Mouse (Mus musculus) mammary gland, adult 2 months (tissue): Measurements from ENCODE around the gene Trim67. TPM values are rescaled to one million over a fixed set of nuclear protein-coding genes. Genes with fewer than 3 reads are reported as not detected.

ENCODE experiments used
- polyA plus RNA-seq: library from polyadenylated mRNA; depleted of rRNA; stranded (reverse); fragments of >200 nt; gene quantifications from 2 replicates; pipeline ENCODE4 v1.2.3, GENCODE M21; 2012; ENCODE audit warnings: low replicate concordance; rRNA removed

Trim67 gene
- polyA plus RNA-seq, result 0.87 and 1.7 TPM in 2 replicates

DNA sequence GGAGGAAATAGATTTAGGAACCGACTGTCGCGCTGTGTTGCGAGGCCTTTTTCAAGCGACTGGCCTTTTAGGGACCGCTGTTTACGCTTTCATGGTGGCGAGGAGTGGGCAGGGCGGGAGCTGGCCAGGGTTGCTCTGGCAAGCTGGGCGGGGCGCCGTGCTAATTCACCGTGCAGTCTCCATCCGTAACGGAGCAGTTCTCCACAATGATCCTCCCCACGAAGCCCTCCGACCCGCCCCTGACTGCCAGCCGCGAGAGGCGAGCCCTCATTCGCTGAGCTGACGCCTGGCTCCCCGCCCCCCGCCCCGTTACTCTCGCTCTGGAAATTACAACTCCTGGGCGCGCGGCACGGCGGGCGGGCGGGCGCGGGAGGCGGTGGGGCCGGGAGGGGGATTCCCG, at the start of gene Trim67:
Trim67 (plus strand) TSS at position 385 of the 400 bp plus-strand sequence.

GRCm38 (mm10) chr8:124751709-124752173, 41.2 kb upstream of the Trim67 start, which contains the start of gene Fam89a:
TSS of gene Fam89a (minus strand) at chr8:124751832.

GRCm38 (mm10) chr8:124862321-124863162, 69.7 kb downstream of the Trim67 start, which contains the start of the genes Gnpat and 2810004N23Rik:
TSS of gene Gnpat (plus strand) at chr8:124863033.
TSS of gene 2810004N23Rik (minus strand) at chr8:124863120.

Other genes starting within 250 kb of the Trim67 start
- gene Agt, start 223.4 kb upstream of the Trim67 start, polyA plus RNA-seq, result 21.7 and 34.7 TPM in 2 replicates
- gene Capn9, start 217.0 kb upstream of the Trim67 start, polyA plus RNA-seq, result 0.09 TPM in 1 of 2 replicates, not detected in the other
- gene 2310022B05Rik, start 129.7 kb upstream of the Trim67 start, polyA plus RNA-seq, result 25.2 and 29.8 TPM in 2 replicates
- 18.2 and 20.8 TPM in 2 replicates for gene Ttc13, start 71.1 kb upstream of the Trim67 start, polyA plus RNA-seq
- 22.9 and 23.0 TPM in 2 replicates for gene Arv1, start 71.0 kb upstream of the Trim67 start, polyA plus RNA-seq
- 2.8 and 3.8 TPM in 2 replicates for gene Fam89a, start 41.3 kb upstream of the Trim67 start, polyA plus RNA-seq
- 82.5 and 128 TPM in 2 replicates for gene Gnpat, start 69.9 kb downstream of the Trim67 start, polyA plus RNA-seq
- gene 2810004N23Rik, start 70.0 kb downstream of the Trim67 start, polyA plus RNA-seq, result 10.1 and 14.5 TPM in 2 replicates
- gene Exoc8, start 104.6 kb downstream of the Trim67 start, polyA plus RNA-seq, result 8.9 and 14.5 TPM in 2 replicates
- gene Sprtn, start 104.8 kb downstream of the Trim67 start, polyA plus RNA-seq, result 13.3 and 14.3 TPM in 2 replicates
- gene Egln1, start 156.2 kb downstream of the Trim67 start, polyA plus RNA-seq, result 37.0 and 38.7 TPM in 2 replicates
- 27.5 and 46.3 TPM in 2 replicates for gene Tsnax, start 219.9 kb downstream of the Trim67 start, polyA plus RNA-seq